14 mouse cellular contexts compared by ENCODE assay signal in genomic region chr11:117292446-117292845, GRCm38 (mm10).
DNase-seq lines count a peak whose midpoint lies in the region; ATAC-seq and TF ChIP-seq lines count a peak whose summit lies in the region.
"Had no signal": no experiment of that assay in that cellular context is flagged by ENCODE, and none has a peak within 500 bp of the region (broad histone marks: within the 10 kb centered on the region; RNA-seq: fewer than 3 reads in every experiment).

No protein-coding gene starts in this region.

- no peaks in the 10 kb centered on the region for H3K4me1 ChIP-seq in intestine, postnatal 0 days (replicated peaks; ENCODE audit: control insufficient read depth, insufficient read depth, low read length)
- H3K4me1 ChIP-seq in intestine, embryonic 15.5 days (replicated peaks) = peaks cover 30% of the 10 kb centered on the region
- H3K4me1 ChIP-seq in forebrain, embryonic 16.5 days (replicated peaks; ENCODE audit: control insufficient read depth, insufficient read depth, low read length) = peaks cover 12% of the 10 kb centered on the region

- H3K9ac ChIP-seq in intestine, postnatal 0 days (ENCODE audit: low read depth, low read length) = no peak overlapping the region
- no peak overlapping the region for H3K9ac ChIP-seq in intestine, embryonic 15.5 days
- H3K9ac ChIP-seq in forebrain, embryonic 16.5 days (replicated peaks; ENCODE audit: low read depth, low read length) = no peak overlapping the region
- H3K9ac ChIP-seq: lung, embryonic 15.5 days had no signal

- H3K4me3 ChIP-seq in intestine, postnatal 0 days (ENCODE audit: low read depth, low read length) = no peak overlapping the region
- H3K4me3 ChIP-seq in intestine, embryonic 15.5 days (replicated peaks) = no peak overlapping the region
- no peak overlapping the region for H3K4me3 ChIP-seq in forebrain, embryonic 16.5 days (replicated peaks; ENCODE audit: low read length)
- H3K4me3 ChIP-seq: erythroblast, embryonic 14.5 days; lung, embryonic 15.5 days had no signal

- H3K27ac ChIP-seq in intestine, postnatal 0 days (ENCODE audit: low read depth, low read length) = peak overlapping the region; percentile 15; the same call in 1 of the 2 replicates
- H3K27ac ChIP-seq in intestine, embryonic 15.5 days = no peak overlapping the region
- no peak overlapping the region for H3K27ac ChIP-seq in forebrain, embryonic 16.5 days (ENCODE audit: low read length)
- H3K27ac ChIP-seq: lung, embryonic 15.5 days had no signal

- ATAC-seq in intestine, postnatal 0 days = no peak
- ATAC-seq in intestine, embryonic 15.5 days = no peak
- peak; percentile 86 for ATAC-seq in megakaryocyte, adult 5-6 weeks (ENCODE audit: poor library complexity, severe bottlenecking)
- no peak for ATAC-seq in forebrain, embryonic 16.5 days

- peak; percentile 49 for DNase-seq in MEL-GATA-1-ER (ENCODE audit: extremely low read depth, low read depth)
- peak; percentile 94 for DNase-seq in thymus, postnatal 14 days
- DNase-seq in kidney, postnatal 36 days = no peak
- DNase-seq in urinary bladder, adult 2 months (ENCODE audit: low spot score) = no peak
- DNase-seq: cerebellum, postnatal 25 days; gastrocnemius, postnatal 25 days; heart, postnatal 36 days; kidney, postnatal 10 days had no signal

- H3K9me3 ChIP-seq in intestine, postnatal 0 days (ENCODE audit: control insufficient read depth) = no peaks in the 10 kb centered on the region
- no peaks in the 10 kb centered on the region for H3K9me3 ChIP-seq in intestine, embryonic 15.5 days
- H3K9me3 ChIP-seq in forebrain, embryonic 16.5 days (ENCODE audit: control insufficient read depth, low read length) = no peaks in the 10 kb centered on the region
- H3K9me3 ChIP-seq: lung, embryonic 15.5 days had no signal

- 83% methylated on average over 11 of the region's 11 CpGs for WGBS in intestine, postnatal 0 days
- 75% methylated on average over 11 of the region's 11 CpGs for WGBS in intestine, embryonic 15.5 days
- WGBS in forebrain, embryonic 16.5 days = 89% methylated on average over 11 of the region's 11 CpGs

- H3K4me2 ChIP-seq in intestine, postnatal 0 days (replicated peaks; ENCODE audit: low read depth) = no peak overlapping the region
- no peak overlapping the region for H3K4me2 ChIP-seq in intestine, embryonic 15.5 days (replicated peaks)
- H3K4me2 ChIP-seq in forebrain, embryonic 16.5 days (ENCODE audit: low read length) = no peak overlapping the region
- H3K4me2 ChIP-seq: lung, embryonic 15.5 days had no signal

- H3K27me3 ChIP-seq in intestine, postnatal 0 days (replicated peaks; ENCODE audit: control insufficient read depth, insufficient read depth, low read length) = no peaks in the 10 kb centered on the region
- no peaks in the 10 kb centered on the region for H3K27me3 ChIP-seq in intestine, embryonic 15.5 days (replicated peaks)
- no peaks in the 10 kb centered on the region for H3K27me3 ChIP-seq in forebrain, embryonic 16.5 days (replicated peaks; ENCODE audit: control insufficient read depth, insufficient read depth, low read length)
- H3K27me3 ChIP-seq: lung, embryonic 15.5 days had no signal

- no peak for TF ChIP-seq CTCF in intestine, postnatal 0 days (IDR thresholded peaks at IDR 0.05; ENCODE audit: low read depth)

- peaks cover 33% of the 10 kb centered on the region; the same call in 1 of the 2 replicates for H3K36me3 ChIP-seq in intestine, postnatal 0 days (ENCODE audit: control insufficient read depth, insufficient read depth)
- peaks cover 10% of the 10 kb centered on the region for H3K36me3 ChIP-seq in intestine, embryonic 15.5 days
- no peaks in the 10 kb centered on the region for H3K36me3 ChIP-seq in forebrain, embryonic 16.5 days (ENCODE audit: control insufficient read depth, insufficient read depth)

Comparison
In these comparisons a context has a peak if more than half of its experiments do, and no peak if none do; other contexts are left out.
1. DNase-seq: peak in MEL-GATA-1-ER (single experiment) and thymus, postnatal 14 days (single experiment); none in kidney, postnatal 36 days (0 of 2) and urinary bladder, adult 2 months (single experiment).